Mouse (Mus musculus) heart, adult 2 months (tissue): Measurements from ENCODE around the gene Fam149b.

Experiments
- CTCF ChIP-seq: fragments of 200-600 bp; IDR thresholded peaks from 2 replicates; pipeline ENCODE4 v1.8.1; 2022; ENCODE audit warnings: antibody characterized with exemption, mild to moderate bottlenecking, moderate library complexity
- EP300 ChIP-seq: fragments of 200-500 bp; IDR thresholded peaks from 2 replicates; pipeline ENCODE4 v1.6.1; 2011; ENCODE audit warnings: low read depth, low read length, control low read depth; ENCODE audit not compliant: insufficient read depth

DNA sequence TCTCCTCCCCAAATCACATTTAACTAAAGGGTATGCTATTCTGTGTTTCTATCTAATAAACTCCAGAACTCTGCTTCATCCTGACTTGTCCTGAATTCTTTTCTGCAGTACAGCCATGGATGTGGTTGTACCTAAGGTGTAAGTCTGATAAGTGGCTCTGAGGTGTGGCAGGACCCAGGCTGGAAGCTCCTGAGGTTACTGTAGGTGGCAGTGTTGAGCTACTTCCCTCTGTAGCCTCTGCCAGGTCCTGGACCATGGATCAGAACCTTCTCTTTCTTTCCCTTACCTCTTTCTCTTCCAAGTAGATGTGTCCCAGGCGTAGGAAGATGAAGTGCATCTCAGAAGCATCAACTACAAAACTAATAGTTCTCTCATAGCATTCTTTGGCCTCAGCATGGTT is 52.1 kb downstream of the Fam149b start:
- peak; percentile 78 for TF ChIP-seq CTCF
- no peak for TF ChIP-seq EP300
